Mouse (Mus musculus) lung, embryonic 16.5 days (tissue): Measurements from ENCODE around the gene Il13. TPM values are rescaled to one million over a fixed set of nuclear protein-coding genes. Genes with fewer than 3 reads are reported as not detected.
A peak's percentile ranks its signal among the peaks of the same experiment; 100 is the strongest.

ENCODE experiments used
- ATAC-seq: fragments of 200-750 bp; cut with Nextera tagmentation; 2 replicates; pipeline ENCODE4 v1.8.0; 2017; ENCODE audit warnings: low read depth, mild to moderate bottlenecking, moderate library complexity
- H3K27ac ChIP-seq: fragments of 300-500 bp; sonication (generic); 2 replicates; pipeline ENCODE4 v1.5.1; 2014; ENCODE audit warnings: mild to moderate bottlenecking, control low read depth, low read length
- H3K27me3 ChIP-seq: fragments of 300-500 bp; sonication (generic); 2 replicates; pipeline ENCODE4 v1.6.1; 2014; ENCODE audit warnings: low read depth, low read length, mixed read lengths; ENCODE audit not compliant: control insufficient read depth, insufficient read depth
- H3K36me3 ChIP-seq: fragments of 300-500 bp; sonication (generic); 2 replicates; pipeline ENCODE4 v1.6.1; 2014; ENCODE audit warnings: low read length; ENCODE audit not compliant: control insufficient read depth, insufficient read depth
- H3K4me1 ChIP-seq: fragments of 300-500 bp; sonication (generic); replicated peaks from 2 replicates; pipeline ENCODE4 v1.6.1; 2014; ENCODE audit warnings: low read length, mixed read lengths; ENCODE audit not compliant: control insufficient read depth, insufficient read depth
- H3K4me2 ChIP-seq: fragments of 300-500 bp; sonication (generic); 2 replicates; pipeline ENCODE4 v1.6.1; 2014; ENCODE audit warnings: low read depth, low read length, control low read depth
- H3K4me3 ChIP-seq: fragments of 300-500 bp; sonication (generic); 2 replicates; pipeline ENCODE4 v1.5.1; 2014; ENCODE audit warnings: mild to moderate bottlenecking, low read length, control low read depth
- H3K9ac ChIP-seq: fragments of 300-500 bp; sonication (generic); 2 replicates; pipeline ENCODE4 v1.6.1; 2014; ENCODE audit warnings: low read length, control low read depth
- H3K9me3 ChIP-seq: fragments of 300-500 bp; sonication (generic); 2 replicates; pipeline ENCODE4 v1.6.1; 2016; ENCODE audit warnings: low read length; ENCODE audit not compliant: control insufficient read depth
- whole genome bisulfite sequencing: fragments of 180-500 bp; shearing (Covaris S2); extraction: QIAGEN DNeasy Blood & Tissue Kit; methylation state at CpG from one replicate; pipeline ENCODE4 v1.1.7; 2014; 5-methylcytosine and 5-hydroxymethylcytosine counted together
- polyA plus RNA-seq: library from polyadenylated mRNA; unstranded; fragments of >200 nt; fragmentation: Nextera tagmentation; extraction: Ambion mirVana; gene quantifications from 2 replicates; pipeline ENCODE4 v1.2.1, GENCODE M21; 2015

Gene Il13
- not detected in 2 replicates for polyA plus RNA-seq

DNA sequence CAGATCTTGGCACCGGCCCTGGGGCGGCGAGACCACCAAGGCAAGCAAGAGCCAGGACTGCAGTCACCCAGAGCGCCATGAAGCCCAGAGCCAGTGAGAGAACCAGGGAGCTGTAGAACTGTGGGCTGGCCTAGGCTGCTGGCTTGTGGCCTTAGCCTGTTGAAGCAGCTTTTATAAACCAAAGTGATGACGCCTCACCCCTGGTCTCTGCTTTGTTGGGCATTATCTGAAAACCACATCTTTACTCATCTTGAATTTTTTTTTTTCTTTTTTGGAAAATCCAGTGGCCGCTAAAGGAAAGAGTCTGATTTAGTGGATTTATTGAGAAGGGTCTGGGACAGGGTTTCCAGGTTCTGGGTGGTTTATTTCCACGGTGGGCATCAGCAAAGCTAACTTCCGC lies at the start of gene Il13:
Gene Il13, minus strand, starts transcription at position 147 of the 400 bp plus-strand sequence.
- Histone ChIP-seq H3K27ac (no peak within 1 kb of the TSS), H3K4me2 (no peak within 1 kb of the TSS), H3K4me1 (peaks cover 7% of the 10 kb centered on the region), H3K4me3 (no peak within 1 kb of the TSS), H3K9me3 (no peaks in the 10 kb centered on the region), H3K27me3 (peaks cover 9% of the 10 kb centered on the region), H3K36me3 (no peaks in the 10 kb centered on the region), H3K9ac (no peak within 1 kb of the TSS)
- WGBS, result 92% methylated on average over 8 of the region's 8 CpGs
- no peak for ATAC-seq

DNA sequence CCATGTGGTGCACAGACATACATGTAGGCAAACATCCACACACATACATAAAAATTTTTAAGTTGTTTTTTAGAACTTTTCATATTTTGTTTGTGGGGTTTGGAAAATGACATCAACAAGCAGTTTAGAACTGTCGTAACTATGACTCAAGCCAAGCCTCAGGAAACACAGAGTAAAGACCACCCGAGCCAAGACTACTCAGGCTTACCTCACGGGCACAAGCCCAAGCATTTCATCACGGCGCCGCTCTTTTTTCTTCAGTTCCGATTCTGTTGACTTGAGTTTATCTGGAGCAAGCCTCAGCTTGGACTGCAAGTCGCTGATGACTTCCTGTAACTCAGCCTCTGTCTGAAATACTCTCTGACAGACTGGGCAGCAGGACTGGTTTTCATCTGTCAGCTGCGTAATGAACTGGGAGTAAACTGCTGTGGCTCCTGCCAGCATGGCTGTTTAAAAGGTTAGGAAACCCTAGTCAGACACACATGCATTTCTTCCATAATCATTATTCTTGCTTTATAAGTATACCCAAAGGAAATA lies 48.6 kb upstream of the Il13 start:
- H3K4me3 ChIP-seq, result no peak overlapping the region
- peak; percentile 88 for ATAC-seq

DNA sequence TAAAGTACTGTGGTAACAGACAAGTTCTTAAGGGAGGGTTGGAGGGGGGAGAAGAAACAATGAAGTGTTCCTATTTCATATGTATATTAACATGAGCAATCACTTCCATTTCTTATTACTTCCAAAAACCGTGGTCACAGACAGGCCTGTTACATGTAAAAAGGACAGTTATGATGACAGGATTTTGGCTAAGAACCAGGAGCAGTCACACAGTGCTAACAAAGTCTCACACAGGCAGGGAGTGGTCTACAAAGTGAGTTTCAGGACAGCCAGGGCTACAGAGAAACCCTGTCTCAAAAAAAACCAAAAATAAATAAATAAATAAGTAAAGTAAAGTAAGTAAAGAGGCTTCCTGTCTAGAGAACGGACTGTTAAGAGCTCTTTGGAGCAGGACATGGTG lies 47.7 kb upstream of the Il13 start:
- H3K9ac ChIP-seq, result no peak overlapping the region
- H3K36me3 ChIP-seq, result peaks cover 14% of the 10 kb centered on the region
- H3K9me3 ChIP-seq, result no peaks in the 10 kb centered on the region
- no peak overlapping the region for H3K4me3 ChIP-seq
- peak; percentile 79 for ATAC-seq
- WGBS, result 48% methylated on average over 2 of the region's 2 CpGs
- peak overlapping the region; percentile 65; the same call in 1 of the 2 replicates for H3K27ac ChIP-seq
- H3K4me2 ChIP-seq, result no peak overlapping the region
- no peaks in the 10 kb centered on the region; the same call in 1 of the 2 replicates for H3K4me1 ChIP-seq
- H3K27me3 ChIP-seq, result no peaks in the 10 kb centered on the region

More for the DNA sequence above, 48.6 kb upstream of the Il13 start:
- Histone ChIP-seq H3K36me3 (peaks cover 14% of the 10 kb centered on the region), H3K27me3 (no peaks in the 10 kb centered on the region), H3K4me2 (no peak overlapping the region), H3K4me1 (no peaks in the 10 kb centered on the region; the same call in 1 of the 2 replicates), H3K9ac (no peak overlapping the region), H3K27ac (peak overlapping the region; percentile 65), H3K9me3 (no peaks in the 10 kb centered on the region)
- 56% methylated on average over 9 of the region's 9 CpGs for WGBS

DNA sequence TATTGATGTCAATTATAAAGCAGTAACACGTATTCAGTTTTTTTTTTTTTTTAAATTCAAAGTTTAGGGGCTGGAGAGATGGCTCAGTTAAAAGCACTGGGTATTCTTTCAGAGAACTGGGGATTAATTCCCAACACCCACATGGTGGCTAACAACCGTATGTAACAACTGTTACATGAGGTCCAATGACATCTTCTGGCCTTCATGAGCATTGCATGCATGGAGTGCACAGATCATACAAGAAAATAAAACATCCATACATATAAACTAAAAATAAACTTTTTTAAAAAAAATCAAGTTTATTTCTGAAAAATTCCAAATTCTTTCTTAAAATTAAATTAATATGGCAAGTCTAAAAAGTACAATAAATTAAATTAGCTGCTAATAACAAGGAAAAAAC lies 47.2 kb upstream of the Il13 start:
- Histone ChIP-seq H3K27ac (no peak overlapping the region), H3K4me1 (no peaks in the 10 kb centered on the region; the same call in 1 of the 2 replicates), H3K4me2 (no peak overlapping the region), H3K9ac (no peak overlapping the region), H3K4me3 (no peak overlapping the region), H3K27me3 (no peaks in the 10 kb centered on the region), H3K36me3 (peaks cover 14% of the 10 kb centered on the region), H3K9me3 (no peaks in the 10 kb centered on the region)
- no peak for ATAC-seq
- WGBS, result 90% methylated on average over 2 of the region's 2 CpGs

DNA sequence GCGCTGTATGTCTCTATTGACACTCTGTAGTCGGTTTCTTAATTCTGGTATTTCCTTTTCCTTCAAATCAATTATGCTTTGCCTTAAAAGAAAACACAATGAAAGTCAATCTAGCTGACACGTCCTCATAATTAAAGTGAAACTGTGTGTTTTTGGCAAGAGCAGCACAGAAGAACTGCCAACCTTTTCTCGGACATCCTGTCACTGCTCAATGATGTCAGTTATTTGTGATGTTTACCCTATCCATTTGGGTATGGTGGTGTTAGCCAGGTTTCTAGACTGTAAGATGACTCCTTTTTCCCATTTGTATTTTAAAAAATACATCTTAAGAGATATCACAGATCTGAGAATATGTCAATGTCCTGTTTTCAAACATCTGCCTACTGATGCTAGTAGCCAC lies 45.6 kb upstream of the Il13 start:
- no peak overlapping the region for H3K4me3 ChIP-seq
- no peaks in the 10 kb centered on the region; the same call in 1 of the 2 replicates for H3K4me1 ChIP-seq
- ATAC-seq, result no peak
- H3K9me3 ChIP-seq, result no peaks in the 10 kb centered on the region
- peaks cover 16% of the 10 kb centered on the region for H3K36me3 ChIP-seq
- WGBS, result 62% methylated on average over 4 of the region's 4 CpGs
- no peaks in the 10 kb centered on the region for H3K27me3 ChIP-seq
- H3K27ac ChIP-seq, result no peak overlapping the region
- no peak overlapping the region for H3K9ac ChIP-seq
- H3K4me2 ChIP-seq, result no peak overlapping the region

DNA sequence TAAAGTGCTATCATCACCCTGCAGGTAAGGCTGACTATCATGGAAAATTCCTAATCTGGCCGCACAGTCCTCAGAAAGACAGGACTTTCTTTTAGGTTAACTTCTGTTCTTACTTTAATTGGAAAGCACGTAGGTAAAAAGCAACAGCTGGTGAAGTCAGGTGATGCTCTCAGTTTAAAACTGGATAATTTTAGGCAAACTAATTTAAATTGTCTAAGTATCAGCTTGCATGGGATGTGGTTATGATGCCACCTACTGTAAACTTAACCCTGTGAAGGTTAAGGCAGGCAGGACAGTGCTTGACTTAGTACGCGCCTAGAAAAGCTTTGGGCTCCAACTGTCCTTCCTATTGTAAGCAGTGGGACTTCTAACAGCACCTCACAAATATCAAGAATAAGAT lies 36.9 kb upstream of the Il13 start:
- Histone ChIP-seq H3K27me3 (no peaks in the 10 kb centered on the region), H3K9ac (no peak overlapping the region), H3K36me3 (peaks cover 34% of the 10 kb centered on the region), H3K4me1 (no peaks in the 10 kb centered on the region), H3K4me2 (no peak overlapping the region), H3K27ac (no peak overlapping the region), H3K4me3 (no peak overlapping the region), H3K9me3 (no peaks in the 10 kb centered on the region)
- WGBS, result 91% methylated on average over 4 of the region's 4 CpGs
- no peak for ATAC-seq

DNA sequence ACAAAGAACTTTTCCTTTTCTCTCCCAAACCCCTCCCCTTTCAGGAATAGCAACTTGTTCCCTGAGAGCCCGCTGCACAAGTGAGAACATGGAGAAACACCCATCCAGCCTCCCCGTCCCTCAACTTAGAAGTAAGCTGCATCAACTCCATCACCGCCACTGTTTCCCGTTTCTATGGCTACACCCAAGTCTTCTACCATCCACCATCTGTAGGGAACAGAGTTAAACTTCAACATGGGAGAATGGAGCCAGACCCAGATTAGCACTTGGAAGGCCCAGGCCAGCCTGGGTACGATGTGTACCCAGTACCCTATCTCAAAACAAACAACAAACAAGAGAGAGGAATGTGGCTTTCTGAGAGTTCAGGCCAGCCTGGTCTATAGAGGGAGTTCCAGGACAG lies 29.6 kb upstream of the Il13 start:
- H3K9ac ChIP-seq, result no peak overlapping the region
- no peak overlapping the region for H3K4me2 ChIP-seq
- peaks cover 20% of the 10 kb centered on the region for H3K36me3 ChIP-seq
- no peaks in the 10 kb centered on the region for H3K4me1 ChIP-seq
- 73% methylated on average over 5 of the region's 5 CpGs for WGBS
- H3K4me3 ChIP-seq, result no peak overlapping the region
- no peaks in the 10 kb centered on the region for H3K9me3 ChIP-seq
- H3K27ac ChIP-seq, result no peak overlapping the region
- H3K27me3 ChIP-seq, result no peaks in the 10 kb centered on the region
- ATAC-seq, result no peak

- ATAC-seq, result no peak
- Histone ChIP-seq H3K4me1 (no peaks in the 10 kb centered on the region), H3K36me3 (peaks cover 19% of the 10 kb centered on the region), H3K4me3 (no peak overlapping the region), H3K27ac (no peak overlapping the region), H3K9ac (no peak overlapping the region), H3K9me3 (no peaks in the 10 kb centered on the region), H3K4me2 (no peak overlapping the region), H3K27me3 (no peaks in the 10 kb centered on the region)
- WGBS, result 66% methylated on average over 14 of the region's 14 CpGs
These were observed 28.5 kb upstream of the Il13 start for GRCm38 (mm10) chr11:53662794-53663674.

GRCm38 (mm10) chr11:53657828-53658227 lies 23.3 kb upstream of the Il13 start:
- no peaks in the 10 kb centered on the region for H3K27me3 ChIP-seq
- no peak for ATAC-seq
- 80% methylated on average over 6 of the region's 6 CpGs for WGBS

More at GRCm38 (mm10) chr11:53657828-53658227, 23.3 kb upstream of the Il13 start:
- no peak overlapping the region for H3K4me3 ChIP-seq
- H3K27ac ChIP-seq, result no peak overlapping the region
- no peak overlapping the region for H3K4me2 ChIP-seq
- peaks cover 13% of the 10 kb centered on the region for H3K36me3 ChIP-seq
- H3K9ac ChIP-seq, result no peak overlapping the region
- H3K9me3 ChIP-seq, result no peaks in the 10 kb centered on the region
- H3K4me1 ChIP-seq, result no peaks in the 10 kb centered on the region
